Mouse (Mus musculus) CD4-positive naive resting alpha-beta T cell, adult 57 days (primary cell): ENCODE measurements around the gene Pxt1. TPM values are rescaled to one million over a fixed set of nuclear protein-coding genes. Genes with fewer than 3 reads are reported as not detected.

Source experiments
- total RNA-seq: library from RNA; stranded (reverse); gene quantifications from one replicate; pipeline ENCODE4 v1.2.4, GENCODE M21; 2023

Pxt1 gene
- not detected for total RNA-seq

DNA sequence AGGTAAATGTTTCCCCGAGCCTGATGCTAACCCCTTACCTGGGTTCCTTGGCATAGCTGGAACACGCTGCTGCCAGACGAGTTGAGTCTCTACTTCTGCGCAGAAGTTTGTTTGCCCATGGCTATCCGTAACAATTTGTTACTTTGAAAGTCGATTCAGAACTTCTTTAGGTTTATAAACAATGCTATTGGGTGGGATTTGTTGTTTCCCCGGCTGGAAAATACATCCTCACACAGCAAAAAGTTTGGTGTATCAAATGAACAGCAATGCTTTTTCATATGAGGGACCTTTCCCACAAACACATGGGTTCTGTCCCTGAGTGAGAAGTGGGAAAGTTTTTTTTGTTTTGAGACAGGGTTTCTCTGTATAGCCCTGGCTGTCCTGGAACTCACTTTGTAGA lies at the start of gene Pxt1:
Gene Pxt1 (minus strand): TSS at position 101 of the 400 bp plus-strand sequence.

DNA sequence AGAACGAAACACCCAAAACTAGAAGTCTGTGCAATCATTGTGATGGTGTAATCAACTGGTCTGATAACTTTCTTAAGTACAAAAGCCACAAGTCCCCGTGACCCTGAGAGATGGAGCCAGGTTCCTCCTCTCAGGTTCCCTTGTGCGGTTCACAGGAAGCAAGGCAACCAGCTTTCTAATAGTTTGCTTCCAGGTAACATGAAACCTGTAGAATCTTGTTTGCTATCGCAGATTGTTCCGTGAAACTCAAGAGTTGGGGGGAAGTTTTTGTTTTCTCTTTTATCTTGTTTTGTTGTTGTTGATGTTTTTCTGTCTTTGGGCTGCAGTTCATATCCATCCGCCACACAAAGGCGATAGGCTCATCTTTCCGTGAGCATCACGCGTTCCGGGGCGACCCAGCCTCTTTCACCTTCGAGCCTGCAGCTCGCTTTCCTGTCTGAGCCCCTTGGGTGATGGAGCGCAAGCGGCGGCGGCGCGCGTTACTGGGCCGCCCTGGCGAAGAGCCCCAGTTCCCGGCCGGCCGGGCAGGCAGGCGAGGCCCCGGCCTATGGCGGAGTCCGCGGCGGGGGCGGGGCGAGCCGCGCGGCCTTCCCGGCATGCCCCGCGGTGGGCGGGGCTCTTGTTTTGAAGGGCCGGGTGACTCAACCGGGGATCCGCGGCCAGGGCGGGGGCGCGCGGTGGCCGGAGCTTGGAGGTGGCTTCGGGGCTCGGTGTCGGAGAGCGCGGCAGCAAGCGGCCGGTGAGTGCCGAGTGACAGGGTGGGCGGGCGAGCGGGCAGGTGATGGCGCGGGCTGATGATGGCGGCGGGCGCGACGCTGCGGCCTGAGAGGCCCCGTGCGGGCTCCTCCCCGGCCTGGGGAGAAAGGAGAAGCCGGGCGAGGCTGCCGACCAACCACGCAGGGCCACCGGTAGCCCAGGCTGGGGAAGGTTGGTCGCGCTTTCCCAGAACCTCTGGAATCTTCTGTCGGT lies 8.5 kb upstream of the Pxt1 start, which contains the start of gene Kctd20:
Gene Kctd20 (plus strand): TSS at position 120 of the 969 bp plus-strand sequence.

DNA sequence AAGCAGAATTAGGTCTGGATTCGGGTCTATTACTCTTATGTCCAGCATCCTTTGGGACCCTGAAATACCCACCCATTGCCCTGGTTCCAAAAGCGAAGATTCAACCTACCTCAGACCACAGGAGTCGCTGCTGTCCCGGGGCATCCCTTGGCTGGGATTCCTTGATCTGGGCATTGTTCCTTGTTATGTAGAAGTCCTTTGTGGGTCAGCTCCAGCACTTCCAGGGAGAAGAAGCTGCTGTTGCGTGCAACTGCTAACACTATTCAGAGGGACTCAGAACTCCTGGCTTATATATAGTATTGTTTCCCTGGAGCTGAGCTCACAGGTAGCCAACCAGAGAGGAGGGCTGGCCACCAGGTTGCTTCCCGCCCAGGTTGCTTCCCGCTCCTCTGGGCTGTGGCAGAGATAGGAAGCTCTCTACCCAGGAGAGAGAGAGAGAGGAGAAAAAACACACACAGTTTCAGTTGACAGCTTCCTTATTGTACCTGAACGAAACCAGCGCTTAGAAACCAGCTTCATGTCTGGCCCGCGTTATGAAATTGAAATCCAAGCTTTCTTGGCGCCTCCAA lies 28.5 kb downstream of the Pxt1 start, which contains the start of gene 4930539E08Rik:
Gene 4930539E08Rik (minus strand): TSS at position 265 of the 569 bp plus-strand sequence.

Other genes with a start within 250 kb of the Pxt1 start
- gene AC170998.1, start 217.8 kb downstream of the Pxt1 start, total RNA-seq, result 10.8 TPM
- gene Mapk13, start 174.5 kb downstream of the Pxt1 start, total RNA-seq, result 0.83 TPM
- gene Brpf3, start 142.8 kb downstream of the Pxt1 start, total RNA-seq, result 51.9 TPM
- gene Pnpla1, start 85.4 kb downstream of the Pxt1 start, total RNA-seq, result not detected
- 0.65 TPM for gene 4930539E08Rik, start 28.5 kb downstream of the Pxt1 start, total RNA-seq
- gene Kctd20, start 8.1 kb upstream of the Pxt1 start, total RNA-seq, result 60.1 TPM
- gene Stk38, start 64.2 kb upstream of the Pxt1 start, total RNA-seq, result 537 TPM
- gene Srsf3, start 88.8 kb upstream of the Pxt1 start, total RNA-seq, result 508 TPM
- gene Cdkn1a, start 147.1 kb upstream of the Pxt1 start, total RNA-seq, result 4.0 TPM
- 0.80 TPM for gene Rab44, start 170.3 kb upstream of the Pxt1 start, total RNA-seq